Mouse (Mus musculus): ENCODE measurements around the gene Dusp16.

DNA sequence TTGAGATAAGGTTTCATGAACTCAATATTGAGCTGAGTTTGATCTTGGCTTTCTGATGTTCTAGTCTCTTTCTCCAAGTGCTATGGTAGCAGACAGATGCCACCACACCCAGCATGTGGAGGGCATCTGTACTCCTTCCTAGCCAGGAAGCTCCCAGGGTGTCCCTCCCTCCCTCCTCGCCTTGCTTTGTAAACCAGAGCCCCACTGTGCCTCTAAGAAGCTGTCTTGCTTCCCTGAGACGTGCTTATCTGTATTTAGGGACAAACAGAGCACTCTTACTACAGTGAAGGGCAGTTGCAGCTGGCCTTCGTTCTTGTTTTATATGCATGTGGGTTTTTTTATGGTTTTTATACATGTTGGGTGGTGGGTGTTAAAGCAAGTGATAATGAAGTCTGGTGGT is 79.1 kb downstream of the Dusp16 start:
- TF ChIP-seq POLR2A (IDR thresholded peaks at IDR 0.05; ENCODE audit: insufficient read length, low read depth) (no peak), POLR2AphosphoS2 (IDR thresholded peaks at IDR 0.05; ENCODE audit: insufficient read length, low read depth) (no peak), MYOG (IDR thresholded peaks at IDR 0.05; ENCODE audit: control insufficient read depth in 1 of 3, insufficient read depth in 1 of 3, insufficient read length in 2 of 3, low read depth in 2 of 3) (no peak), E2F4 (IDR thresholded peaks at IDR 0.05; ENCODE audit: insufficient read depth) (no peak), TCF12 (IDR thresholded peaks at IDR 0.05; ENCODE audit: insufficient read depth, poor library complexity, severe bottlenecking) (no peak), MYOD1 (IDR thresholded peaks at IDR 0.05; ENCODE audit: control insufficient read depth in 1 of 3, insufficient read length in 2 of 3, low read depth in 2 of 3) (no peak), CEBPB (IDR thresholded peaks at IDR 0.05; ENCODE audit: insufficient read depth, poor library complexity, severe bottlenecking) (no peak), MAX (IDR thresholded peaks at IDR 0.05; ENCODE audit: low read depth) (no peak)
